Mouse (Mus musculus) myocyte (in vitro differentiated cells): ENCODE data around the gene Klk6.

ENCODE experiments used
- E2F4 ChIP-seq: IDR thresholded peaks from one replicate; pipeline ENCODE4 v1.6.1; 2011; ENCODE audit warnings: mild to moderate bottlenecking, control low read depth, moderate library complexity; ENCODE audit not compliant: insufficient read depth
- MAX ChIP-seq: IDR thresholded peaks from one replicate; pipeline ENCODE4 v1.6.1; 2011; ENCODE audit warnings: low read depth, mild to moderate bottlenecking, control low read depth
- POLR2A ChIP-seq: IDR thresholded peaks from one replicate; pipeline ENCODE4 v1.6.1; 2011; ENCODE audit warnings: low read depth, mild to moderate bottlenecking, control low read depth, moderate library complexity; ENCODE audit not compliant: insufficient read length
- POLR2AphosphoS2 ChIP-seq: IDR thresholded peaks from one replicate; pipeline ENCODE4 v1.6.1; 2011; ENCODE audit warnings: low read depth, control low read depth; ENCODE audit not compliant: insufficient read length
- REST ChIP-seq: IDR thresholded peaks from one replicate; pipeline ENCODE4 v1.6.1; 2011; ENCODE audit warnings: mild to moderate bottlenecking, control low read depth, moderate library complexity; ENCODE audit not compliant: insufficient read depth, insufficient read length

- TF ChIP-seq POLR2A (no peak), REST (no peak), MAX (no peak), E2F4 (no peak), POLR2AphosphoS2 (no peak)
Observed at GRCm38 (mm10) chr7:43855709-43856108, 31.4 kb downstream of the Klk6 start.
